Mouse (Mus musculus) E14TG2a.4 (cell line): ENCODE results near the gene Ovol3.

Source experiments
- CTCF ChIP-seq: conservative IDR thresholded peaks from 2 replicates; pipeline ENCODE4 v1.5.1; 2014; ENCODE audit warnings: low read length
- NANOG ChIP-seq: IDR thresholded peaks from 2 replicates; pipeline ENCODE4 v1.6.1; 2014; ENCODE audit warnings: borderline replicate concordance, low read length, mixed read lengths

DNA sequence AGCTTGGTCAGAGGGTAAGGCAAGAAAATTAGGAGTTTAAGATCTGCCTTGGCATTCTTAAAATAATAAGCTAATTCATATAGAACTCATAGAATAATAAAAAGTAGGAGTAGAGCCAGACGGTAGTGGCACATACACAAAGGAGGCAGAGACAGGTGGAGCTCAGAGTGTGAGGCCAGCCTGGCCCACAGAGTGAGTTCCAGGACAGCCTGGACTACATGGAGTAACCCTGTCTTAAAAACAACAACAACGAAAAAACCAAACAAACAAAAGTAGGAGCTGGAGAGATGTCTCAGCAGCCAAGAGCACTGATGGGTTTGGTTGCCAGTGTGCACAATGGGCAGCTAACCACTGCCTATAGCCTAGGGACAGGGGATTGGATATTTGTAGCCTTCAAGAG is 18.2 kb downstream of the Ovol3 start:
- TF ChIP-seq CTCF (no peak), NANOG (no peak)
